Mouse (Mus musculus): ENCODE measurements around the gene Id1.

DNA sequence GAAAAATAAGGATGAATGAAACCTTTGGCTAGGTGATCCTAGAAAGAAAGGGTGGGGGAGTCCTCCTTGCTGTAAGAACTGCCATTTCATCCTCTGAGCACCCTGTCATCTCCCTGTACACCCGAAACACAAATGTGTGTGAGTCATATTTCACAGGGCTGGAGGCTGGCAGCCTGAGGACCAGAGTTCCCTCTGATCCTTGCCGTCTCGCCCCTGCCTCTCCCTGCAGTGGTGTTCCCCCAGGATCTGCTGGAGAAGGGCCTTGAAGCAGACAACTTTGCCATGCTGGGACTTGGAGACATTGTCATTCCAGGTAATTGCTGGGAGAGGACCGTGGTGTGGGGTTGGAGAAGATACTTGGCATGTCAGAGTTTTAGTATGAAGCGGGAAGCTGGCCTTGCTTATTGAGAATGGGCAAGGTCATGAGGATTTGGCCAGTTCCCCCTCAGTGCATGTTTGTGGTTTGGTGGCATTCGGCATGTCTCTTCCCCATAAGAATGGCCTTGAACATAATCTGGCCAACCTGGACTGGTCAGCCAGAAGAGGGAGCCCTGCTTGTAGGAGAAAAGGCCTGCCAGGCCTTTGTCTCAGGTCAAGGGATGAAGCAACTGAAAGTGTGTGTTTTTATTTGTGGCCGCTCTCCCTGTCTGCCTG, 44.4 kb upstream of the Id1 start:
- TF ChIP-seq POLR2A (IDR thresholded peaks at IDR 0.05; ENCODE audit: insufficient read length, low read depth) (no peak), MAX (IDR thresholded peaks at IDR 0.05; ENCODE audit: low read depth) (no peak), MYOG (IDR thresholded peaks at IDR 0.05; ENCODE audit: control insufficient read depth in 1 of 3, insufficient read depth in 1 of 3, insufficient read length in 2 of 3, low read depth in 2 of 3) (no peak), POLR2AphosphoS2 (IDR thresholded peaks at IDR 0.05; ENCODE audit: insufficient read length, low read depth) (peak; percentile 47), REST (IDR thresholded peaks at IDR 0.05; ENCODE audit: insufficient read depth, insufficient read length) (no peak), E2F4 (IDR thresholded peaks at IDR 0.05; ENCODE audit: insufficient read depth) (no peak)

All from myocyte (in vitro differentiated cells).